Mouse (Mus musculus) midbrain, embryonic 14.5 days (tissue): ENCODE measurements around the gene Vmn2r30. TPM values are rescaled to one million over a fixed set of nuclear protein-coding genes. Genes with fewer than 3 reads are reported as not detected.
"Not testable (repeated sequence)": the region's sequence is repeated elsewhere in the genome, so short reads cannot be mapped to it uniquely, and the experiment has no call there.

ENCODE experiments used
- ATAC-seq: fragments of 200-750 bp; cut with Nextera tagmentation; 2 replicates; pipeline ENCODE4 v1.8.0; 2017; ENCODE audit warnings: moderate number of reproducible peaks, moderate library complexity; ENCODE audit not compliant: low FRiP score, low TSS enrichment
- DNase-seq: peaks from one replicate; pipeline ENCODE4 v3.0.0-alpha.2; 2015
- H3K27ac ChIP-seq: fragments of 300-500 bp; sonication (generic); replicated peaks from 2 replicates; pipeline ENCODE4 v1.5.1; 2014; ENCODE audit warnings: mild to moderate bottlenecking, low read depth, low read length, moderate library complexity
- H3K27me3 ChIP-seq: fragments of 300-500 bp; sonication (generic); 2 replicates; pipeline ENCODE4 v1.6.1; 2014; ENCODE audit warnings: low read length, control low read depth, mixed read lengths; ENCODE audit not compliant: control insufficient read depth, insufficient read depth
- H3K36me3 ChIP-seq: fragments of 300-500 bp; sonication (generic); 2 replicates; pipeline ENCODE4 v1.6.1; 2014; ENCODE audit warnings: low read length, control low read depth; ENCODE audit not compliant: control insufficient read depth, insufficient read depth
- H3K4me1 ChIP-seq: fragments of 300-500 bp; sonication (generic); 2 replicates; pipeline ENCODE4 v1.6.1; 2014; ENCODE audit warnings: mild to moderate bottlenecking, antibody characterized with exemption, low read length, control low read depth; ENCODE audit not compliant: control insufficient read depth, insufficient read depth
- H3K4me2 ChIP-seq: fragments of 300-500 bp; sonication (generic); 2 replicates; pipeline ENCODE4 v1.6.1; 2014; ENCODE audit warnings: mild to moderate bottlenecking, low read length, moderate library complexity
- H3K4me3 ChIP-seq: fragments of 300-500 bp; sonication (generic); replicated peaks from 2 replicates; pipeline ENCODE4 v1.5.1; 2014; ENCODE audit warnings: low read depth, low read length
- H3K9ac ChIP-seq: fragments of 300-500 bp; sonication (generic); replicated peaks from 2 replicates; pipeline ENCODE4 v1.6.1; 2014; ENCODE audit warnings: mild to moderate bottlenecking, low read length, moderate library complexity
- H3K9me3 ChIP-seq: fragments of 300-500 bp; sonication (generic); 2 replicates; pipeline ENCODE4 v1.6.1; 2016; ENCODE audit warnings: low read length, control low read depth, mixed read lengths; ENCODE audit not compliant: control insufficient read depth
- WGBS: fragments of 180-500 bp; shearing (Covaris S2); extraction: QIAGEN DNeasy Blood & Tissue Kit; methylation state at CpG from one replicate; pipeline ENCODE4 v1.1.7; 2014; 5-methylcytosine and 5-hydroxymethylcytosine counted together
- microRNA-seq: library from miRNA; unstranded; fragments of <30 nt; microRNA quantifications from one replicate; pipeline ENCODE4, GENCODE M21; 2016
- polyA plus RNA-seq: library from polyadenylated mRNA; unstranded; fragments of >200 nt; fragmentation: Nextera tagmentation; extraction: Ambion mirVana; gene quantifications from 2 replicates; pipeline ENCODE4 v1.2.1, GENCODE M21; 2014

Gene Vmn2r30
- not detected in 2 replicates for polyA plus RNA-seq

GRCm38 (mm10) chr7:7337509-7337908 lies at the start of gene Vmn2r30:
Gene Vmn2r30, minus strand, starts transcription at chr7:7337609.
- not testable (repeated sequence) for DNase-seq
- no CpG with 5 or more reads among the region's 1 CpGs for WGBS

GRCm38 (mm10) chr7:7374431-7374830 lies 37.0 kb upstream of the Vmn2r30 start, which contains the start of gene Gm45783:
Gene Gm45783, minus strand, starts transcription at chr7:7374573.
- H3K4me3 ChIP-seq, H3K36me3 ChIP-seq, H3K9me3 ChIP-seq, H3K4me1 ChIP-seq, H3K9ac ChIP-seq, H3K4me2 ChIP-seq, ATAC-seq, H3K27ac ChIP-seq, DNase-seq, H3K27me3 ChIP-seq: not testable (repeated sequence)
- WGBS, result 54% methylated on average over 12 of the region's 12 CpGs

More at GRCm38 (mm10) chr7:7337509-7337908, at the start of gene Vmn2r30:
- not testable (repeated sequence) for H3K36me3 ChIP-seq, H3K9ac ChIP-seq, H3K27ac ChIP-seq, H3K9me3 ChIP-seq, H3K4me1 ChIP-seq, H3K4me3 ChIP-seq, ATAC-seq, H3K27me3 ChIP-seq, H3K4me2 ChIP-seq

GRCm38 (mm10) chr7:7295595-7295994 lies 41.8 kb downstream of the Vmn2r30 start:
- H3K27me3 ChIP-seq, result no peaks in the 10 kb centered on the region
- H3K4me2 ChIP-seq, result no peak overlapping the region
- H3K4me1 ChIP-seq, result no peaks in the 10 kb centered on the region
- ATAC-seq (no peak), DNase-seq (peak; percentile 65)
- no peak overlapping the region for H3K9ac ChIP-seq
- no peak overlapping the region for H3K27ac ChIP-seq
- WGBS, result 81% methylated on average over 16 of the region's 16 CpGs
- H3K4me3 ChIP-seq, result no peak overlapping the region
- no peaks in the 10 kb centered on the region for H3K9me3 ChIP-seq
- H3K36me3 ChIP-seq, result peaks cover 53% of the 10 kb centered on the region

GRCm38 (mm10) chr7:7281383-7281782 lies 56.0 kb downstream of the Vmn2r30 start:
- Histone ChIP-seq H3K36me3 (peaks cover 33% of the 10 kb centered on the region), H3K4me3 (no peak overlapping the region), H3K27ac (no peak overlapping the region), H3K27me3 (no peaks in the 10 kb centered on the region), H3K4me1 (no peaks in the 10 kb centered on the region), H3K9ac (no peak overlapping the region), H3K9me3 (peaks cover 3% of the 10 kb centered on the region; the same call in 1 of the 2 replicates), H3K4me2 (no peak overlapping the region)
- 65% methylated on average over 1 of the region's 1 CpGs for WGBS
- ATAC-seq (no peak), DNase-seq (no peak)

GRCm38 (mm10) chr7:7277966-7278567 lies 59.3 kb downstream of the Vmn2r30 start, which contains the start of gene Gm45844:
Gene Gm45844, minus strand, starts transcription at chr7:7278289.
- 31% methylated on average over 45 of the region's 45 CpGs for WGBS
- H3K27me3 ChIP-seq, H3K4me1 ChIP-seq, H3K9me3 ChIP-seq, H3K36me3 ChIP-seq: not testable (repeated sequence)
- Histone ChIP-seq H3K4me3 (peak within 1 kb of the TSS; percentile 34), H3K9ac (peak within 1 kb of the TSS; percentile 43; the same call in 1 of the 2 replicates), H3K4me2 (peak within 1 kb of the TSS; percentile 46), H3K27ac (peak within 1 kb of the TSS; percentile 68)
- DNase-seq (peak; percentile 85), ATAC-seq (peak; percentile 99)

GRCm38 (mm10) chr7:7277556-7277955 lies 59.9 kb downstream of the Vmn2r30 start:
- peak overlapping the region; percentile 43; the same call in 1 of the 2 replicates for H3K9ac ChIP-seq
- ATAC-seq, H3K4me1 ChIP-seq, H3K27me3 ChIP-seq, H3K36me3 ChIP-seq, H3K9me3 ChIP-seq: not testable (repeated sequence)
- H3K27ac ChIP-seq, result peak overlapping the region; percentile 68
- DNase-seq, result peak; percentile 69
- WGBS, result 50% methylated on average over 24 of the region's 24 CpGs
- peak overlapping the region; percentile 46 for H3K4me2 ChIP-seq
- H3K4me3 ChIP-seq, result peak overlapping the region; percentile 34

Small RNA genes lying within 50 kb of the gene (microRNA-seq; reads per million reads assigned to microRNA genes)
- gene Mir5620, result 2.4 reads per million, percentile 15 among the genes with 10 or more reads in this experiment

Other genes with a start within 250 kb of the Vmn2r30 start
- 24.0 and 27.9 TPM in 2 replicates for gene Zfp954, start 216.1 kb downstream of the Vmn2r30 start, polyA plus RNA-seq
- 14.0 and 16.7 TPM in 2 replicates for gene Zfp773, start 200.9 kb downstream of the Vmn2r30 start, polyA plus RNA-seq
- 3.6 and 4.2 TPM in 2 replicates for gene Zfp418, start 166.3 kb downstream of the Vmn2r30 start, polyA plus RNA-seq
- 9.1 and 10.3 TPM in 2 replicates for gene Zfp772, start 127.6 kb downstream of the Vmn2r30 start, polyA plus RNA-seq
- 0.73 and 1.0 TPM in 2 replicates for gene Vmn2r29, start 90.3 kb downstream of the Vmn2r30 start, polyA plus RNA-seq
- gene Gm45844, start 59.3 kb downstream of the Vmn2r30 start, polyA plus RNA-seq, result 10.2 and 13.8 TPM in 2 replicates
- gene Clcn4, start 36.8 kb downstream of the Vmn2r30 start, polyA plus RNA-seq, result 166 and 179 TPM in 2 replicates
- not detected in 2 replicates for gene Gm45783, start 37.0 kb upstream of the Vmn2r30 start, polyA plus RNA-seq
- gene Vmn2r31, start 62.1 kb upstream of the Vmn2r30 start, polyA plus RNA-seq, result not detected in 2 replicates
- not detected in 2 replicates for gene Vmn2r32, start 142.4 kb upstream of the Vmn2r30 start, polyA plus RNA-seq
- not detected in 2 replicates for gene Vmn2r33, start 229.2 kb upstream of the Vmn2r30 start, polyA plus RNA-seq